Comparison of ENCODE assay signal across 15 mouse cellular contexts in genomic region chr9:16486229-16486628, GRCm38 (mm10). TPM values are rescaled to one million over a fixed set of nuclear protein-coding genes. Genes with fewer than 3 reads are reported as not detected.
"Had no signal": no experiment of that assay in that cellular context is flagged by ENCODE, and none has a peak within 500 bp of the region (broad histone marks: within the 10 kb centered on the region; RNA-seq: fewer than 3 reads in every experiment).

No protein-coding gene starts in this region.

- H3K4me3 ChIP-seq: liver, embryonic 12.5 days; megakaryocyte, embryonic 14.5 days; stomach, embryonic 15.5 days had no signal

- DNase-seq: lung, adult 18-20 months; lung, embryonic 14.5 days; lung, postnatal 10 days; lung, postnatal 4 days; right cerebral cortex, postnatal 14 days; thymus, adult 2 months; thymus, postnatal 25 days; thymus, postnatal 4 days had no signal

- H3K27me3 ChIP-seq: liver, embryonic 12.5 days; megakaryocyte, embryonic 14.5 days; stomach, embryonic 15.5 days had no signal

- H3K36me3 ChIP-seq: liver, embryonic 12.5 days; stomach, embryonic 15.5 days had no signal

- H3K9me3 ChIP-seq: liver, embryonic 12.5 days; megakaryocyte, embryonic 14.5 days; stomach, embryonic 15.5 days had no signal

- H3K27ac ChIP-seq: liver, embryonic 12.5 days; liver, embryonic 14.5 days; stomach, embryonic 15.5 days; stomach, postnatal 0 days had no signal

- H3K4me2 ChIP-seq: liver, embryonic 12.5 days; lung, embryonic 14.5 days; stomach, embryonic 15.5 days had no signal

- H3K9ac ChIP-seq: liver, embryonic 12.5 days; liver, embryonic 14.5 days; lung, embryonic 14.5 days; stomach, embryonic 15.5 days had no signal

- ATAC-seq: liver, embryonic 12.5 days; midbrain, embryonic 16.5 days had no signal

- H3K4me1 ChIP-seq: liver, embryonic 12.5 days; megakaryocyte, embryonic 14.5 days; stomach, embryonic 15.5 days had no signal

RNA-seq across cellular contexts. Expression of gene Fat3, which starts 14.9 kb away (rescaled TPM):
- total RNA-seq: monocyte, adult 5-6 weeks had no signal
